Mouse (Mus musculus) liver, embryonic 16.5 days (tissue): Measurements from ENCODE around the gene Zfpm1. TPM values are rescaled to one million over a fixed set of nuclear protein-coding genes. Genes with fewer than 3 reads are reported as not detected.
A peak's percentile ranks its signal among the peaks of the same experiment; 100 is the strongest.

Experiments used
- ATAC-seq: fragments of 200-750 bp; cut with Nextera tagmentation; 2 replicates; pipeline ENCODE4 v1.8.0; 2017; ENCODE audit warnings: low read depth, mild to moderate bottlenecking, moderate number of reproducible peaks, moderate library complexity
- H3K27ac ChIP-seq: fragments of 300-500 bp; sonication (generic); 2 replicates; pipeline ENCODE4 v1.5.1; 2014; ENCODE audit warnings: mild to moderate bottlenecking, low read length
- H3K27me3 ChIP-seq: fragments of 300-500 bp; sonication (generic); 2 replicates; pipeline ENCODE4 v1.6.1; 2014; ENCODE audit warnings: low read depth, low read length, mixed read lengths; ENCODE audit not compliant: control insufficient read depth, insufficient read depth
- H3K36me3 ChIP-seq: fragments of 300-500 bp; sonication (generic); 2 replicates; pipeline ENCODE4 v1.6.1; 2014; ENCODE audit warnings: mild to moderate bottlenecking; ENCODE audit not compliant: control insufficient read depth, insufficient read depth
- H3K4me1 ChIP-seq: fragments of 300-500 bp; sonication (generic); 2 replicates; pipeline ENCODE4 v1.6.1; 2014; ENCODE audit warnings: low read depth, low read length, mixed read lengths; ENCODE audit not compliant: control insufficient read depth
- H3K4me2 ChIP-seq: fragments of 300-500 bp; sonication (generic); 2 replicates; pipeline ENCODE4 v1.6.1; 2014; ENCODE audit warnings: low read depth, low read length, mixed read lengths
- H3K4me3 ChIP-seq: fragments of 300-500 bp; sonication (generic); 2 replicates; pipeline ENCODE4 v1.5.1; 2014; ENCODE audit warnings: low read depth, mild to moderate bottlenecking, low read length
- H3K9ac ChIP-seq: fragments of 300-500 bp; sonication (generic); 2 replicates; pipeline ENCODE4 v1.6.1; 2014; ENCODE audit warnings: low read depth, low read length
- H3K9me3 ChIP-seq: fragments of 300-500 bp; sonication (generic); replicated peaks from 2 replicates; pipeline ENCODE4 v1.6.1; 2016; ENCODE audit warnings: low read length; ENCODE audit not compliant: control insufficient read depth
- WGBS: fragments of 180-500 bp; shearing (Covaris S2); extraction: QIAGEN DNeasy Blood & Tissue Kit; methylation state at CpG from one replicate; pipeline ENCODE4 v1.1.7; 2014; ENCODE audit not compliant: insufficient replicate concordance; 5-methylcytosine and 5-hydroxymethylcytosine counted together
- polyA plus RNA-seq: library from polyadenylated mRNA; unstranded; fragments of >200 nt; fragmentation: Nextera tagmentation; extraction: Ambion mirVana; gene quantifications from 2 replicates; pipeline ENCODE4 v1.2.1, GENCODE M21; 2015

Zfpm1 gene
- polyA plus RNA-seq, 1 experiment from 2014 or later = 8.1 TPM

DNA sequence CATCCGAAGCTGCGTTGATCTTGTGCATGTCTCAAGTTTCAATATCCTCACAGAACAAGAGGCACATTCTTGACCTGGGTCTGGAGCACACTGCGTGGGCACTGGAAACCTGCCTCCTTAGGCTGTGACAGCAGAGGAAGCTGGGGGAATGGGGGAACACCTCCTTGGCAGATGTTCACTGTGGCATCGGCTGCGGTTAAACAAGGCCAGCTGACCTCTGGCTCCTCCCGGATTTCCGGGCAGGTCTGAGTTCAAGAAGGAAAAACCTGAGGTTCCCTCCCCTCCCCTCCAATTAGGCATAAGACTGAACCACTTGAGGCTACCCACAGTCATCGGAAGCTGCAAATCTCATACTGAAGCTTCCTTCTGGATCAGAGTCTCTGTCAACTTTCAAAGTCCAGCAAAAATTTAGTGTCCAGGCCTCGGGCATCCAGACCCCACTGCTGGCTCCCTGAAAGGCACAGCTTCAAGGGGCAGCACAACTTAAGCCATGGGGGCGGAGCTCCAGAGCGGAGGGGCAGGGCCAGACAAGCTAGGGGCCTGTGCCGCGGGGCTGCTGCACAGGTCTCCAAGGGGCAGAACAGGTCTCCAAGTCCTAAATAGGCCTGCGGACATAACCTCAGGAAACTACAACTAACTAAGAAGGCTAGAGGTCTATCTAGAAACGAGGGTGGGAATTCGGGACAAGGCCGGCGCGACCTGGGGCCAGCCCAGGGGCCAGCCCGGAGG lies 1.2 kb upstream of the Zfpm1 start:
- peak overlapping the region; percentile 49 for H3K9ac ChIP-seq
- peaks cover 52% of the 10 kb centered on the region for H3K4me1 ChIP-seq
- H3K4me2 ChIP-seq = peak overlapping the region; percentile 74
- no peaks in the 10 kb centered on the region for H3K9me3 ChIP-seq
- H3K27ac ChIP-seq = peak overlapping the region; percentile 91
- peak; percentile 20 for ATAC-seq
- peak overlapping the region; percentile 93 for H3K4me3 ChIP-seq
- no peaks in the 10 kb centered on the region for H3K27me3 ChIP-seq
- 5% methylated on average over 20 of the region's 20 CpGs for WGBS
- no peaks in the 10 kb centered on the region for H3K36me3 ChIP-seq

DNA sequence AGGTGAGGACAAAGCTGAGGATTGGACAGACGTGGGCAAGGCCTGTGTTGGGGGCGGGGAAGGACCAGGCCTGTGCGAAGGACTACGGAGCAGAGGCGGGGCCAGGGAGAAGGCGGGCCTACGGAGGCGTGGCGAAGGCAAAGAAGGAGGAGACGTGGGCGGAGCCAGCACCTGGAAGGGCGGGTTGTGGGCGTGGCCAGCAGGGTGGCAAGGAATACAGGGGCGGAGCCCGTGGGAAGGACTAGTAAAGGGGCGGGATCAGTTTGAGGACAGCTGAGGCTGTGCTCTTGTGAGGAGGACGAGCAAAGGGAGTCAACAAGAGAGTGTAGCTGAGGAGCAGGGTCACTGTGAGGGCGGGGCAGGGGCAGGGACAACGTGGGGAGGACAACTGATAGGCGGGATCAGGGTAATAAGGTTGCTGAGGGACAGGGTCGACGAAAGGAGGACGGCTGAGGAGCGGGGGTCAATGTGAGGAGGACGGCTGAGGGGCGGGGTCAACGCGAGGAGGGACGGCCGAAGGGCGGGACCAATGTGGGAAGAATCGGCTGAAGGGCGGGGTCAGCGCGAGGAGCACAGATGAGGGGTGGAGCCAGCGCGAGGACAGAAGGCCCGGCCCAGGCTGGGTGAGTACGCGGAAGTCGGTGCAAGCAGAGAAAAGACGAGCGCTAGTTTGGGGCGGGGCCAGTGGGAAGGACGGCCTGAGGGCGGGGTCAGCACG lies 465 bp upstream of the Zfpm1 start:
- no peaks in the 10 kb centered on the region for H3K36me3 ChIP-seq
- H3K9ac ChIP-seq = peak overlapping the region; percentile 68
- peaks cover 52% of the 10 kb centered on the region for H3K4me1 ChIP-seq
- peak overlapping the region; percentile 91 for H3K27ac ChIP-seq
- WGBS = under 1% methylated on average over 47 of the region's 47 CpGs
- no peaks in the 10 kb centered on the region for H3K27me3 ChIP-seq
- no peaks in the 10 kb centered on the region for H3K9me3 ChIP-seq
- H3K4me2 ChIP-seq = peak overlapping the region; percentile 74
- H3K4me3 ChIP-seq = peak overlapping the region; percentile 93
- ATAC-seq = peak; percentile 83

DNA sequence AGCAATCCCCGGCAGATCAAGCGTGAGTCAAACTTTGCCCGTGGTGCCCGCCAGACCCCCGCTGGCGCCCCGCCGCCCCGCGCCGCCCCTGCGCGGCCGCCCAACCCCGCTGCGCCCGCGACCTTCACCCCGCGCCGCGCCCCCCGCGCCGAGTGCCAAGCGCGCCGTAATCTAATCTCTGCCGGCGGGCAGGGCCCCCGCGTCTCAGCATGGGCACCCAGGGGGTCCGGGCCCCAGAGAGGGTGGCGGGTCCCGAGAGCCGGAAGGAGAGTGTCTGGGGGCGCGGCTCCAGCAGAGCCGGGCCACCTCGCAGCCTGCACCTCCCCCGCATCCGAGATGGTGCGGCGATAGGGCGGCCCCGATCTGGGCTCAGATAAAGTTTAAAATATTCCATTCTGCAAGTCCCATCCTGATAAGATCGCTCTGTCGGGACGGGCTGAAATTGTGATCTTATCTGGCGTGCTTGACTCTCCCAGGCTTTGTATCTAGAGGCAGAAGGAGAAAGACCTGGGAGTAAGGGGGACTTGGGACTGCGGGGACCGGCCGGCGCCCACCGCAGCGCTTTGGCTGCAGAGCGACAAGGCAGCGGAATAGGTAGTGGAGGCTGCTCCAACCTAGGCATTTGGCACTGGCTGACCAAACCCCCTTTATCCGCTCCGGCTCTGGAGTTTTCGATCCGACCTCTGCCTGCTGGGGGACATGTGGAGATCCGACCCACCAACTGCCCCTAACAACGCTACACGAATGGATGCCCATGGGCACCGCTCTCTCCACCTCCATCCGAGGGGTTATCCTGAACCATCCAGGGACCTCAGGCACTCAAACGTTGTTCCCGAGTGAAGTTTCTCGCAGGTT lies 787 bp downstream of the Zfpm1 start:
- Histone ChIP-seq H3K4me3 (peak overlapping the region; percentile 93), H3K9ac (peak overlapping the region; percentile 98), H3K4me1 (peaks cover 50% of the 10 kb centered on the region), H3K27ac (peak overlapping the region; percentile 97), H3K36me3 (no peaks in the 10 kb centered on the region), H3K27me3 (no peaks in the 10 kb centered on the region), H3K9me3 (no peaks in the 10 kb centered on the region), H3K4me2 (peak overlapping the region; percentile 94)
- under 1% methylated on average over 55 of the region's 70 CpGs for WGBS
- no peak for ATAC-seq

DNA sequence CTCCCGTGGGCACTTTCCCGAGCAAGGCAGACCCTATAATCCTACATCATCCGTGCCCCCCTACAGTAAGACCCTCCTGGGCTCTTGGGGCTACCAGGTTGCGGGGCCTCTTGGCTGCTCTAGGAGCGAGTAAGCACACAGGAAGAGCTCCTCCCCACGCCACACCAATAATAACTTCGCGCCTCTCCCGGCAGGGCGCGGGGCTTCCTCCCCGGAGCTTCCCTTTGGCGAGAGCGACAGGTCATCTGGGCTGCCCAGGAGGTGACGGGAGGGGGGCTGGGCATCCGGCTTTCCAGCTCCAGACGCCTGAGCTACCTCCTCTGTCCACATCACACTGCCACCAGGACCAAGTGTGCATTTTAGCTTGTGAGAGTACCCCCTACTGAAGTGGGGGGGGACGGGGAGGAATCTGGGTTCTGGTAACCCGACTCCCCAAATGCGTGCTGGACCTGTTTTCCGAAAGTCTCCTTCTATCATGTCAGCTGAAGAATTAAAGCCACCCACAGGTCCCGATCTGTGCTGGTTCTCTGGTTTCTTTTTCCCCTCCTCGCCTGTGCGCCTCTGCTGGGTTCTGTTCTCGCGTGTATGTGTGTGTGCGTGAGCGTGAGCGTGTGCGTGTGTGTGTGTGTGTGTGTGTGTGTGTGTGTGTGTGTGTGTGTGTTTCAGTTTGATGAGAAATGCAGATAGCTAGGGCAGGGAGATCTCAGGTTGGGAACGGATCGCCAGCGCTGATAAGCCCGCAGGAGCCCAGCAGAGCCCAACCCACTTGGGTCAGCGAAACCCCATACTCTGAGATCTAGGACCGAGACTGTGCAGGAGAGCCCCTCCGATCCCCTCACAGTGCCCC lies 1.6 kb downstream of the Zfpm1 start:
- H3K27ac ChIP-seq = peak overlapping the region; percentile 97
- H3K9ac ChIP-seq = peak overlapping the region; percentile 98
- ATAC-seq = no peak
- no peaks in the 10 kb centered on the region for H3K27me3 ChIP-seq
- WGBS = under 1% methylated on average over 37 of the region's 37 CpGs
- peaks cover 56% of the 10 kb centered on the region for H3K4me1 ChIP-seq
- peak overlapping the region; percentile 93 for H3K4me3 ChIP-seq
- H3K4me2 ChIP-seq = peak overlapping the region; percentile 94
- H3K36me3 ChIP-seq = no peaks in the 10 kb centered on the region
- no peaks in the 10 kb centered on the region for H3K9me3 ChIP-seq

DNA sequence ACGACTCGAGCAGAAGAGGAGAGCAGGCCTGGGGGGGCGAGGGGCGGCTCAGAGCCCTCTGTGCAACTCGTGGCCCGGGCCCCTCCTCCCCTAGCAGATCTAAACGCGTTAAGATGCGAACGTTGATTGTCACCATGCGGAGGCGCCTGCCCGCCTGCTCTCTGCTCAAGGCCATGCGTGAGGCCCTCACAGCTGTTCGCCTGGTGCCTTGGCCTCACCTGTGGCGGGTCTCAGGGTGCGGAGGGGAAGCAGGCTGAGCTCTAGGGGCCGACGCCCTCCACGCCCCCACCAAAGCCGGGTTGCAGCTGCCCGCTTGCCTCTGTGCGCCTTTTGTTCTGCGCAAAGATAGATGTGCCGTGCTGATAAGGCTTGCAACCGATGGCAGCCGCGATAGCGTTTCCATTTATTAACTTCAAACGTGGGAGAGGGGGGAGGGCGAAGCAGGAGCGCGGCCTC lies 2.3 kb downstream of the Zfpm1 start:
- Histone ChIP-seq H3K9me3 (no peaks in the 10 kb centered on the region), H3K36me3 (no peaks in the 10 kb centered on the region), H3K4me1 (peaks cover 63% of the 10 kb centered on the region), H3K27ac (peak overlapping the region; percentile 97), H3K4me3 (peak overlapping the region; percentile 93), H3K27me3 (no peaks in the 10 kb centered on the region), H3K9ac (peak overlapping the region; percentile 98), H3K4me2 (peak overlapping the region; percentile 94)
- ATAC-seq = no peak
- under 1% methylated on average over 33 of the region's 33 CpGs for WGBS

DNA sequence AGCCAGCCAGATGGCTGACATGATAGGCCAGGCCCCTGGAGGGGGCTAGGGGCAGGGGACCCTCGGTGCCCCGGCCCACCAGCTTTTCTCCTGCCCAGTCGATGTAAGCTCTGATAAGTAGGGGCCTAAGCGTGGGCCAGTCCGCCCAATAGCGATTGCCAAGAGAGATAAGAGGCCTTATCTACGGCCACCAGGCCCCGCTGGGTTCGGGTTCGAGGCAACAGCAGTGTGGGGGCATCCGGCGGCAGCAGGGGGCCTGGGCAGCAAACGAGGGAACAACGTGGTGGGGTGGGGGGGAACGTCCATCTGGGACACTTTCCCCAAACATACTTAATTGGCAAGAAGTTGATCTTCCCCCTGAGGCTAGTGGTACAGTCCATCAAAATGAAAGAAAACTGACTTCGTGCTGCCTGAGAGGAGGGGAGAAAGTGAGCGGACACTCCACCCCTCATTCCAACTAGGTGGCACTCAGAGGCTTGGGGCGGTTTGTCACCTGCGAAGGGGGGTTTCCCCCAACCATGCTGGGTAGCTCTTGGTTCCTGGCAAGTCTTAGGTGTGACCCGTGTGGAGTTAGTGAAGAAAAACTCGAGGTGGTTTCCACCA lies 2.8 kb downstream of the Zfpm1 start:
- no peaks in the 10 kb centered on the region for H3K27me3 ChIP-seq
- peak overlapping the region; percentile 97 for H3K27ac ChIP-seq
- no peak for ATAC-seq
- peaks cover 4% of the 10 kb centered on the region; the same call in 1 of the 2 replicates for H3K36me3 ChIP-seq
- peaks cover 68% of the 10 kb centered on the region for H3K4me1 ChIP-seq
- peak overlapping the region; percentile 98 for H3K9ac ChIP-seq
- peak overlapping the region; percentile 93 for H3K4me3 ChIP-seq
- H3K4me2 ChIP-seq = peak overlapping the region; percentile 94
- WGBS = 2% methylated on average over 21 of the region's 21 CpGs
- no peaks in the 10 kb centered on the region for H3K9me3 ChIP-seq

DNA sequence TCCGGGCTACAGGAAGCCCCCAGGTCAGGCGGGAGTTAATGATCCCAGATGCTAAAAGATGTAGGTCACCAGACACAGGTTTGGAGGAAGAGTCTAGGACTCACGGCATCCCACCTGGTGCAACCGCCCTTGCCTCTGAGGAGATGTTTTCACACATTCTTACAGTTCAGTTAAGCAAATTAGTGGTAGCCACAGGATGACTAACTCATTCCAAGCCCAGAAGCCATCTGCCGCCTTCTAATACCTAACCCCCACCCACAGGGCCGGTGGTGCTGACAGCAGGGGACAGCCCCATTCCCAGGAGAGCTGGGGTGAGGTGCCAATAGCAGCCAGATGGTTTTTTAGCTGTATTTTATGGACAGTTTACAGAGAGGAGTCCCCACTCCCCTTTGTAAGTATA lies 3.8 kb downstream of the Zfpm1 start:
- Histone ChIP-seq H3K4me3 (peak overlapping the region; percentile 93), H3K27ac (peak overlapping the region; percentile 97), H3K9me3 (no peaks in the 10 kb centered on the region), H3K4me2 (peak overlapping the region; percentile 94), H3K36me3 (peaks cover 7% of the 10 kb centered on the region; the same call in 1 of the 2 replicates), H3K9ac (peak overlapping the region; percentile 98), H3K27me3 (no peaks in the 10 kb centered on the region), H3K4me1 (peaks cover 68% of the 10 kb centered on the region)
- no peak for ATAC-seq
- WGBS = 15% methylated on average over 6 of the region's 6 CpGs

DNA sequence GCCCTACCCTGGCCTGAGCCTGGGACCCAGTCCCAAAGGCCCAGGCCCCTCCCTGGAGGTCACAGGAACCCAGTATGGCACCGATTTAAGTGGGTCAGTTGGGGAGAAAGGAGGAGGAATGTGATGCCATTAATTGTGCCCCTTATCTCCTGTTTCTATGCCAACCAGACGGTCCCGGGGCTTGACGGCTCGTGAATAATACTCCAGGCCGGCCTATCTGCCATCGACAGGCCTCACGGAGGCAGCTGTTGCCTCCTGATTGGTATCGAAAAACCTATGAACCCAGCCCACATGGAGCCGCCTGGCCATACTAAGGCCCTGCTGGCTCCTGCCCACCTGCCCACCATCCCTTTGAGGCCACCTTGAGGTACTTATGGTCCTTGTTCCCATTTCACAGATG lies 5.0 kb downstream of the Zfpm1 start:
- peak; percentile 71 for ATAC-seq
- 16% methylated on average over 10 of the region's 10 CpGs for WGBS
- H3K4me1 ChIP-seq = peaks cover 76% of the 10 kb centered on the region
- H3K4me3 ChIP-seq = peak overlapping the region; percentile 93
- H3K9ac ChIP-seq = peak overlapping the region; percentile 98
- peak overlapping the region; percentile 97 for H3K27ac ChIP-seq
- H3K4me2 ChIP-seq = peak overlapping the region; percentile 94
- H3K27me3 ChIP-seq = no peaks in the 10 kb centered on the region
- peaks cover 10% of the 10 kb centered on the region for H3K36me3 ChIP-seq
- H3K9me3 ChIP-seq = no peaks in the 10 kb centered on the region
